Mouse (Mus musculus) liver, embryonic 14.5 days (tissue): Measurements from ENCODE around the gene Commd4. TPM values are rescaled to one million over a fixed set of nuclear protein-coding genes. Genes with fewer than 3 reads are reported as not detected.

Experiments used
- ATAC-seq: fragments of 200-750 bp; cut with Nextera tagmentation; 2 replicates; pipeline ENCODE4 v1.8.0; 2017; ENCODE audit warnings: moderate number of reproducible peaks, mild to moderate bottlenecking, moderate library complexity; ENCODE audit not compliant: insufficient read depth
- DNase-seq, 3 experiments: peaks; one replicate each; pipeline ENCODE4 v3.0.0-alpha.2; 2012 to 2013; ENCODE audit warnings: low read depth in 3 of 3, low spot score in 3 of 3
- H3K27ac ChIP-seq: fragments of 300-500 bp; sonication (generic); 2 replicates; pipeline ENCODE4 v1.5.1; 2014; ENCODE audit warnings: moderate library complexity, mild to moderate bottlenecking, control low read depth, inconsistent platforms
- H3K27me3 ChIP-seq: fragments of 300-500 bp; sonication (generic); 2 replicates; pipeline ENCODE4 v1.6.1; 2014; ENCODE audit warnings: mild to moderate bottlenecking, low read length, moderate library complexity; ENCODE audit not compliant: control insufficient read depth, insufficient read depth
- H3K36me3 ChIP-seq: fragments of 300-500 bp; sonication (generic); replicated peaks from 2 replicates; pipeline ENCODE4 v1.6.1; 2014; ENCODE audit warnings: low read depth; ENCODE audit not compliant: control insufficient read depth, insufficient read depth
- H3K4me1 ChIP-seq, 2 experiments: fragments of 200-500 bp in 1 of 2; fragments of 300-500 bp in 1 of 2; sonication (generic) in 1 of 2; replicated peaks; 2 replicates each; pipeline ENCODE4 v1.6.1; 2012 to 2014; ENCODE audit warnings: antibody characterized with exemption in 1 of 2, inconsistent platforms in 1 of 2, low read length in 1 of 2; ENCODE audit not compliant: control insufficient read depth in 2 of 2, insufficient read depth in 2 of 2
- H3K4me2 ChIP-seq: fragments of 300-500 bp; sonication (generic); 2 replicates; pipeline ENCODE4 v1.6.1; 2014; ENCODE audit warnings: low read depth, mild to moderate bottlenecking, control low read depth, moderate library complexity
- H3K4me3 ChIP-seq, 2 experiments: fragments of 200-500 bp in 1 of 2; fragments of 300-500 bp in 1 of 2; sonication (generic) in 1 of 2; 2 replicates each; pipeline ENCODE4 v1.5.1; 2012 to 2014; ENCODE audit warnings: low read depth in 2 of 2, low read length in 2 of 2, mild to moderate bottlenecking in 2 of 2, control low read depth in 1 of 2, inconsistent platforms in 1 of 2, moderate library complexity in 1 of 2; ENCODE audit not compliant: insufficient read depth in 1 of 2
- H3K9ac ChIP-seq: fragments of 300-500 bp; sonication (generic); replicated peaks from 2 replicates; pipeline ENCODE4 v1.6.1; 2014; ENCODE audit warnings: mild to moderate bottlenecking, control low read depth, moderate library complexity
- H3K9me3 ChIP-seq: fragments of 300-500 bp; sonication (generic); 2 replicates; pipeline ENCODE4 v1.6.1; 2016; ENCODE audit warnings: low read length, mixed read lengths; ENCODE audit not compliant: control insufficient read depth
- CTCF ChIP-seq: IDR thresholded peaks from 2 replicates; pipeline ENCODE4 v1.5.1; 2016; ENCODE audit warnings: antibody characterized with exemption, low read depth, control low read depth
- EP300 ChIP-seq: IDR thresholded peaks from 2 replicates; pipeline ENCODE4 v1.6.1; 2016; ENCODE audit warnings: antibody characterized with exemption, low read depth
- WGBS: fragments of 180-500 bp; shearing (Covaris S2); extraction: QIAGEN DNeasy Blood & Tissue Kit; methylation state at CpG from one replicate; pipeline ENCODE4 v1.1.7; 2014; ENCODE audit not compliant: insufficient replicate concordance; 5-methylcytosine and 5-hydroxymethylcytosine counted together
- polyA plus RNA-seq, 2 experiments: library from polyadenylated mRNA; depleted of rRNA in 1 of 2; stranded (reverse) in 1 of 2; unstranded in 1 of 2; fragments of >200 nt; fragmentation: Nextera tagmentation in 1 of 2; extraction: Ambion mirVana in 1 of 2; gene quantifications; 2 replicates each; pipeline versions ENCODE4 v1.2.1 to v1.2.3; 2012 to 2014

Gene Commd4
- polyA plus RNA-seq, 2 experiments = 45.8 to 57.1 TPM

DNA sequence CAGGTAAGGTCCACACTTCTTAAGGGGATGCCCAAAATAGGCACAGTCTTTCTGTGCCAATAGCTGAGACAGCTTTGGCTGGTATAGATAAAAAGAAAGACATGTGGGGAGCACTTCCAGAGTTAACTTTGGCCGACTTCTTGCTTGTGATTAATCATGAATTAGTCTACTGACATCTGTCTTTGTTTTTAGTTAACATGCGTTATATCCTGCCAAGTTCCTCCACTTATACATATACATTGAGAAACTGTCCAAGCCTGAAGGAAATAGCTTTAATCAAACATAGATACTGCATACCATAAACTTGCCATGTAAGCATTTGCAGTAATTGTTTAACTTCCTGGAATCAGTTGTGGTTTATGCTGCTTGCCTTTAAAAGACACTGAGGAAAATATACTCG is 38.6 kb upstream of the Commd4 start:
- no peak for ATAC-seq
- Histone ChIP-seq H3K4me2 (no peak overlapping the region), H3K27me3 (no peaks in the 10 kb centered on the region), H3K4me3 (no peak overlapping the region), H3K9ac (no peak overlapping the region), H3K4me1 (no peaks in the 10 kb centered on the region), H3K36me3 (no peaks in the 10 kb centered on the region), H3K9me3 (no peaks in the 10 kb centered on the region), H3K27ac (no peak overlapping the region)
- TF ChIP-seq CTCF (no peak), EP300 (no peak)
- DNase-seq = no peak
- 43% methylated on average over 3 of the region's 3 CpGs for WGBS

DNA sequence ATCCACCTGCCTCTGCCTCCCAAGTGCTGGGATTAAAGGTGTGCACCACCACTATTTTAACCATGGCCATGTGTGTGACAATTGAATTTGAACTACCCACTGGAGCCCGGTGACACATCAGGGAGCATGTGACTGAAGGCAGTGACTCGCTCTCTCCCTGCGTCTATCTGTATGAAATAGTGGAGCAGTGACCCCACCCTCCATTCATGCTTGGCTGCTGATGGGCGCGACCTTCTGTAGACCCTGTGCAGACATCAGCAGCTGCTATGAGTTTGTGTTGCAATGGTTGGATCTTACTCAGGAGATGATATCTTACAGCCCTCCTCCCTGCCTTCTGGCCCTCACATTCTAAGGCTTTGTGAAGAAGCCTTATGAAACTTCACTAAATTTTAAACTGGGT is 10.3 kb upstream of the Commd4 start:
- Histone ChIP-seq H3K4me2 (no peak overlapping the region), H3K27me3 (no peaks in the 10 kb centered on the region), H3K4me3 (no peak overlapping the region), H3K4me1 (no peaks in the 10 kb centered on the region), H3K9me3 (no peaks in the 10 kb centered on the region), H3K9ac (no peak overlapping the region), H3K27ac (no peak overlapping the region), H3K36me3 (no peaks in the 10 kb centered on the region)
- 62% methylated on average over 5 of the region's 5 CpGs for WGBS
- no peak for TF ChIP-seq CTCF
- TF ChIP-seq EP300 = no peak
- ATAC-seq (no peak), DNase-seq (no peak)

DNA sequence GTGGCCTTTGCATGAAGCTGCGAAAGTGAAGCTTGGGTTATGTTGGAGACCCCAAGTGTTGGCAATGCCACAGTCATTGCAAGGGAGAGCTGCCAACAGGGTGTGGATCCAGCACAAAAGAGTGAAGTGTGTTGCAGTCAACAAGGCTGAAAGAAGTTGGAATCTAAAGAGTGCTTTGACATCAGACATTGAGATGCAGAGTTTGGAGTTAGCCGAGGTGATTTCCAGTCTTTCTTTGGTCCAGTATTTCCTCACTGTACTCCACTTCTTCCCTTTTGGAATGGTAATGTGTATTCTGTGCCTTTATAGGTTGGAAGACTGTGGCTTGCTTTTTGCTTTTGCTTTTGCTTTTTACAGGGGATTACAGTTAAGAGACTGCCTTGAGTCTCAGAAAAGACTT is 8.0 kb upstream of the Commd4 start:
- no peak overlapping the region for H3K4me3 ChIP-seq
- H3K36me3 ChIP-seq = no peaks in the 10 kb centered on the region
- 0 out of 4 replicates have a peak, but pooled peaks cover 0 to 1% of the 10 kb centered on the region in 2 experiments for H3K4me1 ChIP-seq
- H3K9ac ChIP-seq = no peak overlapping the region
- no peak overlapping the region for H3K4me2 ChIP-seq
- ATAC-seq (no peak), DNase-seq (no peak)
- no peak overlapping the region for H3K27ac ChIP-seq
- no peaks in the 10 kb centered on the region for H3K9me3 ChIP-seq
- WGBS = 59% methylated on average over 2 of the region's 2 CpGs
- TF ChIP-seq CTCF = no peak
- no peak for TF ChIP-seq EP300
- no peaks in the 10 kb centered on the region for H3K27me3 ChIP-seq

DNA sequence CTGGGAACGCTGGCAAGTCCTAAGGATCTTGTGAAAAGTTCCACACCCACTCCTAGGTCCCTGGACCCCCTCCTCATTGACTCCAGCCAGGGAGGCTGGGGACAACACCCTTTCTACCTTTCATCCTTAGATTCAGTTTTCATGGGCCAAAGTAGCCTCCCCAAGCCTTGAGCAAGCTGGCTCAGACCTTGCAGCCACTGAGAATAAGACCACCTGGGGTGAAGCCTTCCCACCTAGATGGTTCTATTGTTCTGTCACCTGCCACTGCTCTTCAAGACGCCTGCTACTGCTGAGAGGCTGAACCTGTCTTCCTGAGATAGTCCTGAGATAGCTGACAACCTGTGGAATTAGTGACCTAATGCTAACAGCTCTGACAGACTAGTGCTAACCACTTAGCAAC is 5.0 kb upstream of the Commd4 start:
- Histone ChIP-seq H3K9me3 (no peaks in the 10 kb centered on the region), H3K4me1 (peaks cover 0 to 4% of the 10 kb centered on the region in 2 experiments; a peak in 2 of 4 replicates), H3K9ac (no peak overlapping the region), H3K36me3 (no peaks in the 10 kb centered on the region), H3K4me3 (no peak overlapping the region), H3K4me2 (no peak overlapping the region), H3K27me3 (no peaks in the 10 kb centered on the region), H3K27ac (no peak overlapping the region)
- 33% methylated on average over 2 of the region's 2 CpGs for WGBS
- no peak for ATAC-seq
- TF ChIP-seq EP300 (no peak), CTCF (no peak)
- DNase-seq = no peak

DNA sequence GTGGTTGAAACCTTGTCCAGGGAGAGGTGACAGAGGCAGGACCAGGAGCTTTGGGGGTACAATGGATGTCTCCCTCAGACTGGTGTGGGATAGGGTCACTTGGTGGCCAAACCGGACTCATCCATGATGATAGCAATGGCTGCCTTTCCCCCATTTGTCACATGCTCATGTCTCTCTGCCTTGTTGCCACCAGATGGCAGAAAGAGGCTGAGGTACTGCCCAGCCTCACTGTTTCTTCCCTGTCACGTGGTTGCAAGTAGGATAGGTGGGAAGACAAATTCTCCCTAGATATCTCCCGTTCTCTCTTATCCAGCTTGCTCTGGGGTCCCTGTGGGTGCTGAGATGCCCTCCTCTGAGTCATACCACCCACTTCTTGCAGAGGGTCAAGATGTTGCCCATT is 4.4 kb upstream of the Commd4 start:
- TF ChIP-seq EP300 (no peak), CTCF (peak; percentile 73)
- H3K4me1 ChIP-seq = peaks cover 0 to 6% of the 10 kb centered on the region in 2 experiments; a peak in 2 of 4 replicates
- H3K27me3 ChIP-seq = no peaks in the 10 kb centered on the region
- H3K4me2 ChIP-seq = no peak overlapping the region
- H3K4me3 ChIP-seq = no peak overlapping the region
- no peak overlapping the region for H3K27ac ChIP-seq
- 18% methylated on average over 3 of the region's 3 CpGs for WGBS
- no peaks in the 10 kb centered on the region for H3K36me3 ChIP-seq
- H3K9me3 ChIP-seq = no peaks in the 10 kb centered on the region
- no peak overlapping the region for H3K9ac ChIP-seq
- ATAC-seq (no peak), DNase-seq (no peak)
